Mouse (Mus musculus) embryonic facial prominence, embryonic 15.5 days (tissue): ENCODE data around the gene Bsnd. TPM values are rescaled to one million over a fixed set of nuclear protein-coding genes. Genes with fewer than 3 reads are reported as not detected.
A peak's percentile ranks its signal among the peaks of the same experiment; 100 is the strongest.

ENCODE experiments used
- ATAC-seq: fragments of 200-750 bp; cut with Nextera tagmentation; 2 replicates; pipeline ENCODE4 v1.8.0; 2017; ENCODE audit warnings: low read depth, moderate TSS enrichment; ENCODE audit not compliant: insufficient number of reproducible peaks, low FRiP score, low TSS enrichment
- H3K27ac ChIP-seq: fragments of 300-500 bp; sonication (generic); replicated peaks from 2 replicates; pipeline ENCODE4 v1.5.1; 2015; ENCODE audit warnings: mild to moderate bottlenecking, inconsistent platforms
- H3K27me3 ChIP-seq: fragments of 300-500 bp; sonication (generic); 2 replicates; pipeline ENCODE4 v1.6.1; 2015; ENCODE audit warnings: inconsistent platforms
- H3K36me3 ChIP-seq: fragments of 300-500 bp; sonication (generic); 2 replicates; pipeline ENCODE4 v1.6.1; 2015; ENCODE audit warnings: mild to moderate bottlenecking, inconsistent platforms
- H3K4me1 ChIP-seq: fragments of 300-500 bp; sonication (generic); 2 replicates; pipeline ENCODE4 v1.6.1; 2015; ENCODE audit warnings: inconsistent platforms
- H3K4me2 ChIP-seq: fragments of 300-500 bp; sonication (generic); replicated peaks from 2 replicates; pipeline ENCODE4 v1.6.1; 2015; ENCODE audit warnings: mild to moderate bottlenecking, inconsistent platforms
- H3K4me3 ChIP-seq: fragments of 300-500 bp; sonication (generic); replicated peaks from 2 replicates; pipeline ENCODE4 v1.5.1; 2015; ENCODE audit warnings: mild to moderate bottlenecking, inconsistent platforms
- H3K9ac ChIP-seq: fragments of 300-500 bp; sonication (generic); 2 replicates; pipeline ENCODE4 v1.6.1; 2015; ENCODE audit warnings: inconsistent platforms
- H3K9me3 ChIP-seq: fragments of 300-500 bp; sonication (generic); replicated peaks from 2 replicates; pipeline ENCODE4 v1.6.1; 2016; ENCODE audit warnings: inconsistent platforms
- WGBS: fragments of 180-500 bp; shearing (Covaris S2); methylation state at CpG from one replicate; pipeline ENCODE4 v1.1.7; 2015; 5-methylcytosine and 5-hydroxymethylcytosine counted together
- polyA plus RNA-seq: library from polyadenylated mRNA; unstranded; fragments of >200 nt; fragmentation: Nextera tagmentation; extraction: Ambion mirVana; gene quantifications from 2 replicates; pipeline ENCODE4 v1.2.1, GENCODE M21; 2015

Gene Bsnd
- polyA plus RNA-seq, 1 experiment from 2014 or later, result 0.11 TPM

DNA sequence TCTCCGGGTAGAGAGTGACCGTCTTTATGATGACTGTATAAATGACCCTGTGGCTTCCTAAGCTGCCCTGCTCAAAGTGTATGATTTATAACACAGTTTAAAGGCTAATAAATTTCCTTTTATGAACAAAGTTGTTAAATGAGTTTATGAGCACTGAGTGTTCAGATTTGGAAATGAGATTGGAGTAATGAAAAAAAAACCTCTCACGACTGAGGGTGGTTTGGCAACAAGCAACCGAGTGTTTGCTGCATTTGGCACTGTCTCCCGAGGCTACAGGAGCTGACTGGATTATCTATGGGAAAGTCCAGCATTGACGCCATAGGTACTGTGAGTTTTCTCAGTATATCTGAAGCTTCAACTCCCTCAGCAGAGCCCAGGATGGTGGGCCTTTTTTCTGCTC lies 22.5 kb upstream of the Bsnd start:
- Histone ChIP-seq H3K4me1 (no peaks in the 10 kb centered on the region), H3K9ac (no peak overlapping the region), H3K27ac (no peak overlapping the region), H3K36me3 (no peaks in the 10 kb centered on the region), H3K9me3 (no peaks in the 10 kb centered on the region), H3K4me2 (no peak overlapping the region), H3K4me3 (no peak overlapping the region), H3K27me3 (no peaks in the 10 kb centered on the region)
- ATAC-seq, result no peak
- WGBS, result 68% methylated on average over 6 of the region's 6 CpGs

DNA sequence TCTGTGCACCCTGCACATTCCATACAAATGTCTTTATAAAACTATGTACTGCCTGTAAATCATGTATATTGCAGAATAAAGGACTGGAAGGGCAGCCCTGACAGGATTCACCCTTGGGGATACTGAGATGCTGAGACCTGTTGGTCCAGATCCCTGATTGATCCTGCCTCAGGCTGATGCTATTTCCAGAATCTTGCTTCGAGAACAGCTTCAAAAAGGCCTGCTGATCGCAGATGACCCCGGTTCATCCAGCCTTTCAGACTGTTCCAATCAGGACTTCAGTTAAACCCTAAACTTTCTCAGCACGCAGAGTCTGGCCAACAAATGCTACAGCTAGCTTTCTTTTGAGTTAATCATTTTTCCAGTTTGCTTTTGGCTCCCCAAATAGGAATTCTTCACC lies 17.8 kb upstream of the Bsnd start:
- no peak for ATAC-seq
- no peak overlapping the region for H3K9ac ChIP-seq
- no peaks in the 10 kb centered on the region for H3K36me3 ChIP-seq
- H3K4me1 ChIP-seq, result no peaks in the 10 kb centered on the region
- no peaks in the 10 kb centered on the region for H3K27me3 ChIP-seq
- H3K27ac ChIP-seq, result no peak overlapping the region
- H3K4me3 ChIP-seq, result no peak overlapping the region
- no peak overlapping the region for H3K4me2 ChIP-seq
- 53% methylated on average over 4 of the region's 4 CpGs for WGBS
- no peaks in the 10 kb centered on the region for H3K9me3 ChIP-seq

DNA sequence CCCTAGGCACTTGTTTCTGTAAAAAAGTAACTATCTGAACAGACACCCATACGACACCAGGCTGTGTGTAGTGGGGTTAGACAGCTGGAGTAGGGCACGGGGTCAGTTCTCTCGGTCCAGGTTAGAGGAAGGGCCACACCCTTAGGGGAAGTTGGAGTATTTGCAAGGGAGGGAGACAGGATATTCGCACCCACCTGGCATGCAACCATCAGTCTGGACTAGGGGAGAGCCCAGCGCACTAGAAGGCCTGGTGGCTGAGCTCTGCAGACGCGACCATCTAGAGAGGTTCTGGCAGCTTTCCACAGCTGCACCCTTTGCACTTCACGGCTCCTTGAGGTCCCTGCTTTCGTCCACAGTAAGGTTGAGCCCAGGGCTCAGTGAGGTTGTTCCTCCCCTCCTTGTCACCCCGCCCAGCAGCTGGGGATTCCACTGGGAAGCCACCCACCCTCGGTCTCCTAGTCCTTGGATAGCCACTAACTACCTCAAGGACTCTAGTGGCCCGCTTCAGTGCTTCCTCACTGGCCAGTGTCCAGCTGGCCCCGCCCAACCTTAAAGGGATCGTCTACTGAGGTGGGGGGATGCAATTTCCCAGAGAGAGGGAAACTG lies 13.5 kb upstream of the Bsnd start:
- WGBS, result 72% methylated on average over 14 of the region's 14 CpGs
- Histone ChIP-seq H3K4me3 (no peak overlapping the region), H3K27ac (no peak overlapping the region), H3K27me3 (no peaks in the 10 kb centered on the region), H3K4me2 (no peak overlapping the region), H3K9me3 (no peaks in the 10 kb centered on the region; the same call in 1 of the 2 replicates), H3K9ac (no peak overlapping the region), H3K36me3 (no peaks in the 10 kb centered on the region), H3K4me1 (no peaks in the 10 kb centered on the region)
- ATAC-seq, result peak; percentile 22; the same call in 1 of the 2 replicates

DNA sequence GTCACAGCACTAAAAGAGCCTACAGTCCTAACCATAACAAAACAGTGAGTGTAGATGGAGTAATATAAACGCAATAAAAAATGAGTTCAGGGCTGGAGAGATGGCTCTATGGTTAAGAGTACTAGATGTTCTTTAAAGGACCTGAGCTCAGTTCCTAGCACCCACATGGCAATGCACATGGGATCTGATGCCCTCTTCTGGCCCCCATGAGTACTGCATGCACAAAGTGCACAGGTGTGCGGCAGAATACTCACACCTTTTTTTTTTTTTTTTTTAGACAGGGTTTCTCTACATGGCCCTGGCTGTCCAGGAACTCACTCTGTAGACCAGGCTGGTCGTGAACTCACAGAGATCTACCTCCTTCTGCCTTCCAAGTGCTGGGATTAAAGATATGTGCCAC lies 11.5 kb upstream of the Bsnd start:
- no peaks in the 10 kb centered on the region for H3K36me3 ChIP-seq
- no peak overlapping the region for H3K9ac ChIP-seq
- peaks cover 13% of the 10 kb centered on the region for H3K4me1 ChIP-seq
- H3K27me3 ChIP-seq, result no peaks in the 10 kb centered on the region
- no peak overlapping the region for H3K4me2 ChIP-seq
- no peak overlapping the region for H3K27ac ChIP-seq
- ATAC-seq, result no peak
- H3K4me3 ChIP-seq, result no peak overlapping the region
- no peaks in the 10 kb centered on the region; the same call in 1 of the 2 replicates for H3K9me3 ChIP-seq
- 91% methylated on average over 3 of the region's 3 CpGs for WGBS

DNA sequence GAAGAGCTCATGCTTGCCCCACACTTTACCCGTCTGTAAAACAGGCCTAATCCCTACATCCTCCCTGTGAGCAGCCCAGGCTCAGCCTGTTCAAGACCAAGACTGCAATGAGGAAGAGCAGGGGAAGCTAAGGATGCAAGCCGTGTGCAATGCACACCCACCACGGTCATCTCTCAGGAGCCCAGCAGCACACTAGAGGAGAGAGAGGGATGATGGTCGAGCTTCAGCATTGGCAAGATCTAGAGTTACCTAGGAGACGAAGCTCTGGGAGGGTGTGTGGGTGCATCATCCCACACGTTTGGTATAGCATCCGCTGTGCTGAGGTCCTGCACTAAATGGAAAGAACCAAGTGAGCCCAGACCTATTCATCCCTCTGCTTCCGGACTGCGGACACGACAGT lies 8.0 kb upstream of the Bsnd start:
- WGBS, result 84% methylated on average over 10 of the region's 10 CpGs
- no peak overlapping the region for H3K27ac ChIP-seq
- H3K4me2 ChIP-seq, result no peak overlapping the region
- H3K27me3 ChIP-seq, result no peaks in the 10 kb centered on the region
- H3K4me3 ChIP-seq, result no peak overlapping the region
- ATAC-seq, result no peak
- no peaks in the 10 kb centered on the region for H3K36me3 ChIP-seq
- H3K4me1 ChIP-seq, result peaks cover 21% of the 10 kb centered on the region
- H3K9ac ChIP-seq, result no peak overlapping the region
- no peaks in the 10 kb centered on the region; the same call in 1 of the 2 replicates for H3K9me3 ChIP-seq

DNA sequence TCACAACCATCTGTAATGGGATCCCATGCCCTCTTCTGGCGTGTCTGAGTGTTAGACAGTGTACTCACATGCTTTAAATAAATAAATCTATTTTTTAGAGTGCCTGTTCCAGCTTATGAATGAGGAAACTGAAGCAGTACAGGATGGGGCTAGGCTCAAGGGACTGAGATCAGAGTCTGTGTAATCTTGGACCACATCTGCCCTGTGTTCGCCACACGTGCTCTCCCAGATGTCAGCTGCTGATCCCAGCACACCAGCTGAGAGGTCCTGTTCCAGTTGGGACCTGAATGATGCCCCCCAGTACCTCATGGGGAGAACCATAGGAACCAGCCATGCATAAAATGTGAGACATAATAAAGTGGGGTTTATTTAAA lies 6.4 kb upstream of the Bsnd start:
- H3K4me2 ChIP-seq, result no peak overlapping the region
- H3K27ac ChIP-seq, result no peak overlapping the region
- no peaks in the 10 kb centered on the region for H3K36me3 ChIP-seq
- no peaks in the 10 kb centered on the region for H3K27me3 ChIP-seq
- H3K9me3 ChIP-seq, result no peaks in the 10 kb centered on the region; the same call in 1 of the 2 replicates
- H3K4me1 ChIP-seq, result peaks cover 21% of the 10 kb centered on the region
- H3K4me3 ChIP-seq, result no peak overlapping the region
- no peak overlapping the region for H3K9ac ChIP-seq
- 5% methylated on average over 3 of the region's 3 CpGs for WGBS
- peak; percentile 16; the same call in 1 of the 2 replicates for ATAC-seq

DNA sequence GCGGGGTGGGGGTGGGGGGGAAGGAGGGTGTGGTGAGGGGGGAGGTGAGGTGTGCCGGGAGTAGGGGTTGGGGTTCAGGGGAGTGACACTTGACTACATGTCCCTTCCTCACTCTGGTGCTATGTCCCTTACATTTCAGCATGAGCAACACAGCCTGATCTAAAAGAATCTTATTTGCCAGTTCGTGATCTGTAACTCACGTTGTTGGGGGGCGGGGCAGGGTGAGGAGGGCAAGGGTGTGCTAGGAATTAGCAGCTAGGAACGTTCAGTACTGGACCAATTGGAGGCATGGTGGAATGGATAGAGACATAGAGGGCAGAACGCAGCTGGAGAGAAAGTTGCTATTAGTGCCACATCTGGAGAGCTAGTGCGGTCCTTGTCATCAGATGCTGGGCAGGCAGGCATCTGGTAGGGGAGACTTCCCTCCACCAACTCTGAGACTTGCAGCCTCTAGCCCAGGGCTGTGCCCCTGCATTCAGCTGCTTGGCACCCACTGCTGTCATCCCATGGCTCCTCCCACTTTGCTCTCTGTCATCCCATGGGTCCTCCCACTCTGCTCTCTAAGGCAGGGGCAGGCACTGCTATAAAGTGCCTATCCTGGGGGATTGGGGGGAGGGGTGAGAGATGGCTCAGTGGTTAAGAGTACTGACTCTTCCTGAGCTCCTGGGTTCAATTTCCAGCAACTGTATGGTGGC lies 5.8 kb upstream of the Bsnd start:
- 38% methylated on average over 8 of the region's 8 CpGs for WGBS
- ATAC-seq, result peak; percentile 58
- H3K27me3 ChIP-seq, result no peaks in the 10 kb centered on the region
- no peak overlapping the region for H3K27ac ChIP-seq
- H3K9ac ChIP-seq, result no peak overlapping the region
- no peak overlapping the region for H3K4me2 ChIP-seq
- peaks cover 21% of the 10 kb centered on the region for H3K4me1 ChIP-seq
- no peaks in the 10 kb centered on the region for H3K9me3 ChIP-seq
- no peaks in the 10 kb centered on the region for H3K36me3 ChIP-seq
- no peak overlapping the region for H3K4me3 ChIP-seq

DNA sequence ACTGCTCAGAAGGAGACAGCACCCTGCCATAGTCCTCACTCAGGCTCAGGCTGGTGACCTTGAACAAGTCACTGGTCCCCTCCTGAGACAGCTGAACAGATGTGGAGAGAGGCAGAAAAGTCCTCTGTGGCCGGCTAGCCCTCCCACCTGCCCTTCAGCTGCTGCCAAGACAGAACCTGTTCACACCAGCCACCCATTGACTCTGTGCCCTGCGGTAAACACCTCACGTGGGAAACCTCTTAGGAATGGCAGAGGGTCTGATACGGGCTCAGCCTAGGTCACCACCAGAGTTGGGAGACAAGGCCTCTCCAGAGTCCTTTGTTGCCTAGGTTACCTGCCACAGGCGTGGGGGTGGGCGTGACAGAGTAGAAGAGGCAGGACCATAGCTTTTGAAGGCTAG lies 4.8 kb upstream of the Bsnd start:
- Histone ChIP-seq H3K9ac (no peak overlapping the region), H3K4me3 (no peak overlapping the region), H3K9me3 (no peaks in the 10 kb centered on the region), H3K4me1 (peaks cover 21% of the 10 kb centered on the region), H3K4me2 (no peak overlapping the region), H3K27ac (no peak overlapping the region), H3K27me3 (no peaks in the 10 kb centered on the region), H3K36me3 (no peaks in the 10 kb centered on the region)
- no peak for ATAC-seq
- 60% methylated on average over 6 of the region's 6 CpGs for WGBS

DNA sequence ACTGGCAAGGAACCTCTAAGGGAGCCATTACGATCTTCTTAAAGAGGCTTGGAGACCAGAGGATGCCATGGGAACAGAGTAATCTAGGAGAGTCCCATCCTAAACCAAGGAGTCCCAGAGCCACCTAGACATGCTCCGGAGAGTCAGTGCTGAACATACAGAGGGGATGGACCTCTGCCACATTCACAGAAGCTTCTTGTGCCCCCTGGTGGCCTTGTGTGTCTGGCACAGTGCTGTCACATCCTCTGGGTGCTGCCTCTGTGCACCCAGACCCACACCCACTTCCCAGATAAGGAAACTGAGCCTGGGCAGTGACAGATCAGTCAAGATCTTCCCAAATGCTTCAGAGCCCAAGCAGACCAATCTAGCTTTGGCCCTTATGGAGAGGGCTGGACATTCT lies 1.6 kb upstream of the Bsnd start:
- H3K4me1 ChIP-seq, result peaks cover 9% of the 10 kb centered on the region
- H3K27ac ChIP-seq, result no peak overlapping the region
- no peaks in the 10 kb centered on the region for H3K9me3 ChIP-seq
- H3K36me3 ChIP-seq, result no peaks in the 10 kb centered on the region
- H3K27me3 ChIP-seq, result no peaks in the 10 kb centered on the region
- 74% methylated on average over 2 of the region's 2 CpGs for WGBS
- no peak overlapping the region for H3K4me3 ChIP-seq
- ATAC-seq, result no peak
- no peak overlapping the region for H3K4me2 ChIP-seq
- H3K9ac ChIP-seq, result no peak overlapping the region

DNA sequence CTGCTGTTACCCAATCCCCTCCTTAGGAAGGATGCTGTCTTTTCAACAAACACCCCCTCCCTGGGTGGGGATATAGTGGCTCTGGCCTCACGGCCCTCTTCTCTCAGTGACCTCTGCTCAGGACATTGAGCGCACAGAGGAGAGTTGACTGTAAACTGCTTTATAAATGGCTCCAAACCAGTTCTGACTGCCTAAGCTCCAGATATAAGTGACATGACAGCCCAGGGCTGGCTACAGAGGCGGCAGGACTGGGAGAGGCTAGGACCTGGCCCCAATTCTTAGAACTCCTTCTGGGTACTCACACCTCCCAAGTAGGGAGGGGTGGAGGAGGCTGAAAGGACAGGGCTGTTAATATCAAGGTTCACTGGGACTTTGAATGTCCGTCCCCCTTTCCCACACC lies 1.5 kb downstream of the Bsnd start:
- no peak overlapping the region for H3K4me2 ChIP-seq
- H3K27me3 ChIP-seq, result no peaks in the 10 kb centered on the region
- WGBS, result 65% methylated on average over 4 of the region's 4 CpGs
- H3K4me3 ChIP-seq, result no peak overlapping the region
- no peak overlapping the region for H3K27ac ChIP-seq
- no peak for ATAC-seq
- no peak overlapping the region for H3K9ac ChIP-seq
- no peaks in the 10 kb centered on the region for H3K9me3 ChIP-seq
- H3K4me1 ChIP-seq, result no peaks in the 10 kb centered on the region
- no peaks in the 10 kb centered on the region for H3K36me3 ChIP-seq

DNA sequence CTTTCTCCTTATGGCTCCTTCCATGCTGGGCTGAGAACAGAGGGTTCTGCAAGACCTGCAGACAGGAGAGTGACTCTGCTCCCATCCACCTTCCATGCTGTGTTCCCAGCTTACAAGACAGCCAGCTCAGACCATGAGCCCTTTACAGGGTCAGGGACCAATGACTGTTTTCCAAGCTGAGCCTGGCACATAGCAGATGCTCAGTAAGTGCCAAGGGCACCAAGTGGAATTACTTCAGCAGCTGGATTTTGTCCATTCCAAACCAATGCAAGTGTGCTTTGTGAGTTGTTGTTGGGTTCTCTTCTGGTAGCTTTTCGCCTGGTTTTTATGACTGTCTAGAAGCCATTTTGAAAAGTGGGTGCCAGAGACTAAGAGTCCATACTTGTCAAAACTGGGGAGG lies 8.3 kb downstream of the Bsnd start:
- no peak for ATAC-seq

DNA sequence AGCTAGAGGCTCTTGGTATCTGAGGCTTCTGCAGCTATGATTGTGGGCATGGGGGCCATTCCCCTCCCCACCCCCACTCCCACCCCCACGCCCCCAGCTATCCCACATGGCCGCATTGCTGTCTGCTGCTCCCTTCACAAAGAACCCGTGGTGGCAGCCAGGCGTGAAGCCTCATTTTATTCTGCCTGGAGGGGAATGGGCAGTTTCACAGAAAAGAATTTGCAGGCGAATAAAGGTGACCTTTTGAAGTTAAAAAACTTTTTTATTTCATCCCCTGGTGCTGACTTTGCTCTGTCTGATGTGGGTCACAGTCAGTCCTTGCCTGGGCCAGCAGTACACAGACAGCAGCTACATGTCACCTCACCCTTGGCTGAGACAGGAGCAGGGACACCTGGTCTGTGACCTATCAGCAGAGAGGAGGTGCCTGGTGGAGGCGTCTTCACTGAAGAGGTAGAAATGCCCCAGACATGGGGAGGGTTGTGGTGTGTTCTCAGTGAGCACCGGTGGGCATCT lies 8.8 kb downstream of the Bsnd start:
- Histone ChIP-seq H3K4me3 (no peak overlapping the region), H3K9ac (no peak overlapping the region), H3K4me1 (no peaks in the 10 kb centered on the region), H3K9me3 (no peaks in the 10 kb centered on the region), H3K27me3 (peaks cover 12% of the 10 kb centered on the region; the same call in 1 of the 2 replicates), H3K27ac (no peak overlapping the region), H3K4me2 (no peak overlapping the region), H3K36me3 (no peaks in the 10 kb centered on the region)
- no peak for ATAC-seq
- WGBS, result 40% methylated on average over 7 of the region's 7 CpGs

More for the DNA sequence above, 8.3 kb downstream of the Bsnd start:
- no peak overlapping the region for H3K9ac ChIP-seq
- H3K4me3 ChIP-seq, result no peak overlapping the region
- no peaks in the 10 kb centered on the region for H3K9me3 ChIP-seq
- peaks cover 12% of the 10 kb centered on the region; the same call in 1 of the 2 replicates for H3K27me3 ChIP-seq
- H3K27ac ChIP-seq, result no peak overlapping the region
- WGBS, result 89% methylated on average over 1 of the region's 1 CpGs
- H3K4me1 ChIP-seq, result no peaks in the 10 kb centered on the region
- no peak overlapping the region for H3K4me2 ChIP-seq
- H3K36me3 ChIP-seq, result no peaks in the 10 kb centered on the region
